Mouse (Mus musculus) heart, postnatal 0 days (tissue): ENCODE measurements at regions not wholly inside any gene's neighbourhood (a gene's known extent, or its start where the extent isn't known, plus 50 kb on each side); places are given as distances from the start of the nearest gene placed in this dataset.

Source experiments
- CTCF ChIP-seq: IDR thresholded peaks from 2 replicates; pipeline ENCODE4 v1.5.1; 2016; ENCODE audit warnings: antibody characterized with exemption, control low read depth, low read depth
- EP300 ChIP-seq: IDR thresholded peaks from 2 replicates; pipeline ENCODE4 v1.6.1; 2016; ENCODE audit warnings: antibody characterized with exemption, low read depth

- TF ChIP-seq CTCF (no peak), EP300 (no peak)
Observed at GRCm38 (mm10) chr12:10482294-10483010, 91.9 kb downstream of the Rdh14 start.
